Mouse (Mus musculus): ENCODE measurements around the gene Glod4. TPM values are rescaled to one million over a fixed set of nuclear protein-coding genes. Genes with fewer than 3 reads are reported as not detected.

Gene Glod4
- polyA plus RNA-seq, 1 experiment from 2014 or later: 92.9 TPM

DNA sequence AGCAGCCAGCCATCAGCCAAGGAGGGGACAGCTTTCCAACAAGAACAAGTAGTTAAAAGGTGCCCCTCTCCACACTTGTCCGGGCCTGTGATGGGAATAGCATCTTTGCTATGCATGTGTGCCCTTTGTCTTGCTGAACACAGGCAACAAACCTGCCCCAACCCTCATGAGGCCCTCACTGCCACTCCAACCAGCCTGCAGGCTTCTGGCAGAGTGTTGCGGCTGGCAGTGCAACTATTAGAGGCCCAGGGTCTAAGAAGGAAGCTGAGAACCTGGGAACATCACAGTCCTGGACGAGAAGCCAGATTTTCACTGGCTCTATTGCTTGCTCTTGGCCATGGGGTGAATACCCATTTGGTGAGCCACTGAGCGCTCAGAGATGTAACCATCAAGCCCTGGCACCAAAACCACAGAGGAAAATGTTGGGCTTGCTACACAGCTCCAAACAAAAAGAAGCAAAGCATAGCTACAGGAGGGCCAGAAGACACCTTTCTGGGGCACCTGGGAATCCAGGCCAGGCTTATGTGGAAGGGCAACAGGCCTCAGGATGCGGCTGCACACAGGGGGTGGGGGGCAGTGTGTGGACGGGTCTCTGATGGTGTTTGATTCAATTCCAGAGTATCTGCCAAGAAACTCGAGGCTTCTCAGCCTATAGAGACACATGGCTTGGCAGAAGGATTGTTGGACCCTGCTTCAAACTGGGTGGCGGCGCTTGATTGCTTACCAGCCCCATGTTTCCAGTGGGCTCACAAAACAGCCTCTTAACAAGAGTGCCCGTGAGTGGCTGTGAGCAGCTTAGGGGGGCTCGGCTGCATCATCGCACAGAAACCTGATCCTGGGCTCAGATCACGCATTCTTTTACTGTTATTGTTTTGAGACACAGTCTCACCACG is 35.7 kb upstream of the Glod4 start:
- H3K4me2 ChIP-seq (replicated peaks; ENCODE audit: low read depth): no peak overlapping the region
- no peaks in the 10 kb centered on the region for H3K27me3 ChIP-seq (ENCODE audit: control insufficient read depth, insufficient read depth, low read length)
- WGBS: 50% methylated on average over 14 of the region's 14 CpGs
- H3K36me3 ChIP-seq (ENCODE audit: control insufficient read depth, insufficient read depth, low read length): 0 out of 2 replicates have a peak, but pooled peaks cover 2% of the 10 kb centered on the region
- H3K27ac ChIP-seq (replicated peaks): peak overlapping the region; percentile 61
- DNase-seq (ENCODE audit: low spot score) (no peak), ATAC-seq (ENCODE audit: low FRiP score, low TSS enrichment) (no peak)
- H3K4me3 ChIP-seq (ENCODE audit: low read depth, low read length): no peak overlapping the region
- TF ChIP-seq EP300 (optimal IDR thresholded peaks at IDR 0.05) (no peak), CTCF (IDR thresholded peaks at IDR 0.05; ENCODE audit: low read depth) (no peak)
- H3K9ac ChIP-seq (ENCODE audit: low read length): no peak overlapping the region
- no peaks in the 10 kb centered on the region for H3K9me3 ChIP-seq (ENCODE audit: control insufficient read depth, low read length)
- no peaks in the 10 kb centered on the region for H3K4me1 ChIP-seq (replicated peaks; ENCODE audit: control insufficient read depth, insufficient read depth)

DNA sequence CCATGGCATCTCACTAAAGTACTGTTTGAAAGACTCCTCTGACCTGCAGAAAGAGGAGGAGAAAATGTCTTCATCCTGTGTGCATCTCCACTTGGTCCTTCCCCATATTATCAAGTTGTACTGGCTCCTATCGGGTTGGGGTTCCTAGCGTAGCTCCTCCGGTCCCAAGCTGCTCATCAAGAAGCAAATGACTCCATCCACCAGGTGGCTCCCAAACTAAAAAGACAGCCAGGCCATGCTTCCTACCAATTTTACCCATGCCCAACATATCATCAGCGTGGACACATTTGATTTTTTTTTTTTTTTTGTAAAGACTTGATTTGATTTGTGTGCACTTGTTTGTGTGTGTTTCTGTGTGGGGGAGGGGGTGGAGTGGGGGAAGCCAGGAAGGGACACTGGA is 28.9 kb upstream of the Glod4 start:
- Histone ChIP-seq H3K27me3 (ENCODE audit: control insufficient read depth, insufficient read depth, low read length) (no peaks in the 10 kb centered on the region), H3K27ac (replicated peaks) (no peak overlapping the region), H3K4me2 (replicated peaks; ENCODE audit: low read depth) (no peak overlapping the region), H3K36me3 (ENCODE audit: control insufficient read depth, insufficient read depth, low read length) (peaks cover 5% of the 10 kb centered on the region; the same call in 1 of the 2 replicates), H3K9ac (ENCODE audit: low read length) (no peak overlapping the region), H3K4me1 (replicated peaks; ENCODE audit: control insufficient read depth, insufficient read depth) (no peaks in the 10 kb centered on the region), H3K4me3 (ENCODE audit: low read depth, low read length) (no peak overlapping the region), H3K9me3 (ENCODE audit: control insufficient read depth, low read length) (no peaks in the 10 kb centered on the region)
- no peak for ATAC-seq (ENCODE audit: low FRiP score, low TSS enrichment)
- TF ChIP-seq CTCF (IDR thresholded peaks at IDR 0.05; ENCODE audit: low read depth) (peak; percentile 67), EP300 (optimal IDR thresholded peaks at IDR 0.05) (no peak)
- 72% methylated on average over 4 of the region's 4 CpGs for WGBS
- DNase-seq (ENCODE audit: low spot score): no peak

DNA sequence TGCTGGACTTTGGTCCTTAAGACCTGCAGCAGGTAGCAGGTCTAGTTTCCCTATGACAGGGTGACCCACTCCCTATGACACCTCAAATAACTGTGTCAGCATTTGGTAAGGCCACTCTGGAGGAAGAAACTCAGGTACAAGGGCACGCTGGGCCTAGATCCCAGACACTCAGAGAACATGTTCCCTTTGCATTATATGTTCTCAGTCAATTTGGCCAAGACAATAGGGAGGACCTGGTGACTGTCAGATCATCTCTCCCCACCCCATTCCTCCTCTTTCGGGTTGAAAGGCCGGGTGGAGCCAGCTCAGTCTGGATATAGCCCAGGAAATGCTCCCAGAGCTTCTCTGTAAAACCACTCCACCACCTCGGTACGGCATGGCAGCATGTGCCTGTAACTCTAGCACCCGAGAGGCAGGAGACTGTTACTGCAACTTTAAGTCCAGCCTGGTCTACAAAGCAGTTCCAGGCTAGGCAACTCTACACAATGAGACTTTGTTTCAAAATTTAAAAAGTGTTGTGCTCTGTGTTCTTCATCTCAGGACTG is 25.1 kb upstream of the Glod4 start:
- Histone ChIP-seq H3K36me3 (ENCODE audit: control insufficient read depth, insufficient read depth, low read length) (peaks cover 3% of the 10 kb centered on the region; the same call in 1 of the 2 replicates), H3K9ac (ENCODE audit: low read length) (0 out of 2 replicates have a peak overlapping the region, but pooled peaks have one; percentile 3), H3K27ac (replicated peaks) (peak overlapping the region; percentile 53), H3K9me3 (ENCODE audit: control insufficient read depth, low read length) (no peaks in the 10 kb centered on the region), H3K4me2 (replicated peaks; ENCODE audit: low read depth) (no peak overlapping the region), H3K27me3 (ENCODE audit: control insufficient read depth, insufficient read depth, low read length) (no peaks in the 10 kb centered on the region), H3K4me1 (replicated peaks; ENCODE audit: control insufficient read depth, insufficient read depth) (no peaks in the 10 kb centered on the region), H3K4me3 (ENCODE audit: low read depth, low read length) (no peak overlapping the region)
- DNase-seq (ENCODE audit: low spot score): no peak
- TF ChIP-seq CTCF (IDR thresholded peaks at IDR 0.05; ENCODE audit: low read depth) (0 out of 2 replicates have a peak, but pooled peaks have one; percentile 8), EP300 (optimal IDR thresholded peaks at IDR 0.05) (no peak)
- 59% methylated on average over 6 of the region's 6 CpGs for WGBS
- no peak for ATAC-seq (ENCODE audit: low FRiP score, low TSS enrichment)

GRCm38 (mm10) chr11:76268001-76268459 is 24.5 kb upstream of the Glod4 start:
- no peak for DNase-seq (ENCODE audit: low spot score)
- ATAC-seq (ENCODE audit: low FRiP score, low TSS enrichment): peak; percentile 24; the same call in 1 of the 2 replicates
- WGBS: 36% methylated on average over 5 of the region's 5 CpGs

DNA sequence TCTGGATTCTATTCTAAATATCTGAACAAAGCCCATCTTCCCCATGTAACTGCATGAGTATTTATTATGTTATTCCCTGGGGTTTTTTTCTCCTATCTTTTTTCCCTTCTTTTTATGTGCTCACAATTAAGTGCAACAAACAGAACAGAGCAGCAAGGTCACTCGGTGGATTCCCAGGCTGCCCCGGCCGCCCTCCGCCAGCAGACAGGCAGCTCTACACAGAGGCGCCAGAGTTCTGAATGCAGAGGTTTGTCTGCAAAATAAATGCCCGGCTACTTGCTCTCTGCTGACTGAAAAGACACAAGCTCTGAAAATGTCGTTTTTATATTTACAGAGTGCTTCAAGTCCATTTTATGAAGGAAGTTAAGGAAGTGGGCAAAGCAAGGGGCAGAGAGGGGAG is 24.0 kb upstream of the Glod4 start:
- Histone ChIP-seq H3K36me3 (ENCODE audit: control insufficient read depth, insufficient read depth, low read length) (peaks cover 3% of the 10 kb centered on the region; the same call in 1 of the 2 replicates), H3K9ac (ENCODE audit: low read length) (no peak overlapping the region), H3K4me3 (ENCODE audit: low read depth, low read length) (no peak overlapping the region), H3K9me3 (ENCODE audit: control insufficient read depth, low read length) (no peaks in the 10 kb centered on the region), H3K27me3 (ENCODE audit: control insufficient read depth, insufficient read depth, low read length) (no peaks in the 10 kb centered on the region), H3K4me1 (replicated peaks; ENCODE audit: control insufficient read depth, insufficient read depth) (no peaks in the 10 kb centered on the region), H3K4me2 (replicated peaks; ENCODE audit: low read depth) (no peak overlapping the region), H3K27ac (replicated peaks) (peak overlapping the region; percentile 41; the same call in 1 of the 2 replicates)
- WGBS: 65% methylated on average over 7 of the region's 7 CpGs
- TF ChIP-seq CTCF (IDR thresholded peaks at IDR 0.05; ENCODE audit: low read depth): no peak
- DNase-seq (ENCODE audit: low spot score): no peak
- ATAC-seq (ENCODE audit: low FRiP score, low TSS enrichment): no peak

More at GRCm38 (mm10) chr11:76268001-76268459, 24.5 kb upstream of the Glod4 start:
- TF ChIP-seq EP300 (optimal IDR thresholded peaks at IDR 0.05) (no peak), CTCF (IDR thresholded peaks at IDR 0.05; ENCODE audit: low read depth) (no peak)
- Histone ChIP-seq H3K27ac (replicated peaks) (peak overlapping the region; percentile 53), H3K4me1 (replicated peaks; ENCODE audit: control insufficient read depth, insufficient read depth) (no peaks in the 10 kb centered on the region), H3K4me2 (replicated peaks; ENCODE audit: low read depth) (no peak overlapping the region), H3K9me3 (ENCODE audit: control insufficient read depth, low read length) (no peaks in the 10 kb centered on the region), H3K9ac (ENCODE audit: low read length) (no peak overlapping the region), H3K4me3 (ENCODE audit: low read depth, low read length) (no peak overlapping the region), H3K27me3 (ENCODE audit: control insufficient read depth, insufficient read depth, low read length) (no peaks in the 10 kb centered on the region), H3K36me3 (ENCODE audit: control insufficient read depth, insufficient read depth, low read length) (peaks cover 3% of the 10 kb centered on the region; the same call in 1 of the 2 replicates)
